Mouse (Mus musculus) MEL (cell line): ENCODE data around the gene Pecam1. TPM values are rescaled to one million over a fixed set of nuclear protein-coding genes. Genes with fewer than 3 reads are reported as not detected.

Experiments used
- DNase-seq: peaks from one replicate; pipeline ENCODE4 v3.0.0; 2011; ENCODE audit warnings: low read depth, low spot score
- H3K27ac ChIP-seq: 2 replicates; pipeline ENCODE4 v1.5.1; 2012; ENCODE audit warnings: low read depth, mild to moderate bottlenecking, control low read depth, low read length, moderate library complexity; ENCODE audit not compliant: control insufficient read depth
- H3K27me3 ChIP-seq, 2 experiments: fragments of 150-350 bp in 1 of 2; sonication (generic) in 1 of 2; 2 replicates each; pipeline ENCODE4 v1.6.1; 2012; ENCODE audit warnings: low read length in 2 of 2, mild to moderate bottlenecking in 2 of 2, improper control_type of control experiment in 1 of 2, moderate library complexity in 1 of 2; ENCODE audit not compliant: insufficient read depth in 2 of 2, control insufficient read depth in 1 of 2
- H3K36me3 ChIP-seq, 2 experiments: 2 replicates each; pipeline ENCODE4 v1.6.1; 2012 to 2014; ENCODE audit warnings: low read length in 2 of 2, improper control_type of control experiment in 1 of 2, inconsistent platforms in 1 of 2, mild to moderate bottlenecking in 1 of 2; ENCODE audit not compliant: insufficient read depth in 2 of 2, control insufficient read depth in 1 of 2
- H3K4me1 ChIP-seq, 2 experiments: fragments of 150-350 bp in 1 of 2; sonication (generic) in 1 of 2; 2 replicates each; pipeline ENCODE4 v1.6.1; 2012; ENCODE audit warnings: low read length in 2 of 2, improper control_type of control experiment in 1 of 2, mild to moderate bottlenecking in 1 of 2; ENCODE audit not compliant: insufficient read depth in 2 of 2, control insufficient read depth in 1 of 2
- H3K4me3 ChIP-seq, 2 experiments: fragments of 150-350 bp in 1 of 2; sonication (generic) in 1 of 2; 2 replicates each; pipeline ENCODE4 v1.5.1; 2012; ENCODE audit warnings: low read depth in 2 of 2, low read length in 2 of 2, mild to moderate bottlenecking in 2 of 2, moderate library complexity in 2 of 2, control low read depth in 1 of 2, improper control_type of control experiment in 1 of 2; ENCODE audit not compliant: control insufficient read depth in 1 of 2, insufficient read depth in 1 of 2
- H3K79me2 ChIP-seq: 2 replicates; pipeline ENCODE4 v1.6.1; 2012; ENCODE audit warnings: mild to moderate bottlenecking, low read length, moderate library complexity; ENCODE audit not compliant: control insufficient read depth, poor library complexity, insufficient read depth
- H3K9ac ChIP-seq: 2 replicates; pipeline ENCODE4 v1.6.1; 2012; ENCODE audit warnings: low read depth, mild to moderate bottlenecking, control low read depth, low read length, moderate library complexity; ENCODE audit not compliant: control insufficient read depth, poor library complexity, severe bottlenecking
- H3K9me3 ChIP-seq: fragments of 150-350 bp; sonication (generic); replicated peaks from 2 replicates; pipeline ENCODE4 v1.6.1; 2012; ENCODE audit warnings: mild to moderate bottlenecking, low read length, improper control_type of control experiment, moderate library complexity; ENCODE audit not compliant: insufficient read depth
- BHLHE40 ChIP-seq: IDR thresholded peaks from 2 replicates; pipeline ENCODE4 v1.6.1; 2012; ENCODE audit warnings: low read depth, mild to moderate bottlenecking, inconsistent platforms, low read length, improper control_type of control experiment, borderline replicate concordance
- CHD1 ChIP-seq: IDR thresholded peaks from 2 replicates; pipeline ENCODE4 v1.6.1; 2012; ENCODE audit warnings: low read depth, mild to moderate bottlenecking, inconsistent platforms, low read length, improper control_type of control experiment
- CHD2 ChIP-seq: IDR thresholded peaks from 2 replicates; pipeline ENCODE4 v1.6.1; 2011; ENCODE audit warnings: low read length, improper control_type of control experiment
- CTCF ChIP-seq, 3 experiments: IDR thresholded peaks in 2 of 3; conservative IDR thresholded peaks in 1 of 3; 2 replicates each; pipeline ENCODE4 v1.5.1; 2011 to 2012; ENCODE audit warnings: low read length in 3 of 3, low read depth in 2 of 3, mild to moderate bottlenecking in 2 of 3, improper control_type of control experiment in 1 of 3, inconsistent platforms in 1 of 3, mixed read lengths in 1 of 3, moderate library complexity in 1 of 3; ENCODE audit not compliant: control insufficient read depth in 1 of 3, insufficient read depth in 1 of 3, poor library complexity in 1 of 3, severe bottlenecking in 1 of 3
- E2F4 ChIP-seq: IDR thresholded peaks from 2 replicates; pipeline ENCODE4 v1.6.1; 2011; ENCODE audit warnings: low read depth, low read length, improper control_type of control experiment, borderline replicate concordance
- ETS1 ChIP-seq: IDR thresholded peaks from 2 replicates; pipeline ENCODE4 v1.6.1; 2012; ENCODE audit warnings: low read depth, mild to moderate bottlenecking, inconsistent platforms, low read length, improper control_type of control experiment, moderate library complexity
- GATA1 ChIP-seq: IDR thresholded peaks from 2 replicates; pipeline ENCODE4 v1.6.1; 2011; ENCODE audit warnings: low read depth, low read length, improper control_type of control experiment
- HCFC1 ChIP-seq: IDR thresholded peaks from 2 replicates; pipeline ENCODE4 v1.6.1; 2012; ENCODE audit warnings: low read depth, mild to moderate bottlenecking, inconsistent platforms, low read length, improper control_type of control experiment, moderate library complexity
- MAFK ChIP-seq: IDR thresholded peaks from 2 replicates; pipeline ENCODE4 v1.6.1; 2011; ENCODE audit warnings: low read depth, mild to moderate bottlenecking, low read length, improper control_type of control experiment, borderline replicate concordance
- MXI1 ChIP-seq: IDR thresholded peaks from 2 replicates; pipeline ENCODE4 v1.6.1; 2011; ENCODE audit warnings: mild to moderate bottlenecking, low read depth, low read length, improper control_type of control experiment
- MYB ChIP-seq: IDR thresholded peaks from 2 replicates; pipeline ENCODE4 v1.6.1; 2011; ENCODE audit warnings: mild to moderate bottlenecking, low read depth, low read length, improper control_type of control experiment
- NRF1 ChIP-seq: IDR thresholded peaks from 2 replicates; pipeline ENCODE4 v1.6.1; 2014; ENCODE audit warnings: low read depth, mild to moderate bottlenecking, inconsistent platforms, low read length, improper control_type of control experiment, moderate library complexity; ENCODE audit not compliant: poor library complexity, insufficient read depth, severe bottlenecking
- POLR2A ChIP-seq, 2 experiments: IDR thresholded peaks; 2 replicates each; pipeline ENCODE4 v1.6.1; 2011 to 2012; ENCODE audit warnings: low read length in 2 of 2, mild to moderate bottlenecking in 2 of 2, control low read depth in 1 of 2, improper control_type of control experiment in 1 of 2, low read depth in 1 of 2, moderate library complexity in 1 of 2; ENCODE audit not compliant: control insufficient read depth in 1 of 2, insufficient read depth in 1 of 2, poor library complexity in 1 of 2
- POLR2AphosphoS2 ChIP-seq: IDR thresholded peaks from 2 replicates; pipeline ENCODE4 v1.6.1; 2011; ENCODE audit warnings: low read length, improper control_type of control experiment
- POLR2AphosphoS5 ChIP-seq: IDR thresholded peaks from 2 replicates; pipeline ENCODE4 v1.6.1; 2012; ENCODE audit warnings: low read depth, borderline replicate concordance, mild to moderate bottlenecking, inconsistent platforms, low read length, moderate library complexity, mixed read lengths
- RAD21 ChIP-seq: IDR thresholded peaks from 2 replicates; pipeline ENCODE4 v1.6.1; 2011; ENCODE audit warnings: mild to moderate bottlenecking, low read depth, low read length, improper control_type of control experiment
- SIN3A ChIP-seq: IDR thresholded peaks from 2 replicates; pipeline ENCODE4 v1.6.1; 2012; ENCODE audit warnings: low read length, improper control_type of control experiment, inconsistent platforms
- TAL1 ChIP-seq: IDR thresholded peaks from 2 replicates; pipeline ENCODE4 v1.6.1; 2012; ENCODE audit warnings: mild to moderate bottlenecking, inconsistent platforms, low read length, moderate library complexity, mixed read lengths
- TBP ChIP-seq: IDR thresholded peaks from 2 replicates; pipeline ENCODE4 v1.8.0; 2011; ENCODE audit warnings: low read depth, low read length, improper control_type of control experiment
- TCF12 ChIP-seq: IDR thresholded peaks from 2 replicates; pipeline ENCODE4 v1.6.1; 2014; ENCODE audit warnings: low read depth, mild to moderate bottlenecking, inconsistent platforms, low read length, improper control_type of control experiment, moderate library complexity
- USF1 ChIP-seq: IDR thresholded peaks from 2 replicates; pipeline ENCODE4 v1.6.1; 2014; ENCODE audit warnings: low read depth, mild to moderate bottlenecking, inconsistent platforms, low read length, improper control_type of control experiment, moderate library complexity
- ZKSCAN1 ChIP-seq: IDR thresholded peaks from 2 replicates; pipeline ENCODE4 v1.6.1; 2012; ENCODE audit warnings: low read depth, mild to moderate bottlenecking, inconsistent platforms, low read length, improper control_type of control experiment, moderate library complexity
- ZMIZ1 ChIP-seq: IDR thresholded peaks from 2 replicates; pipeline ENCODE4 v1.6.1; 2012; ENCODE audit warnings: low read depth, mild to moderate bottlenecking, inconsistent platforms, low read length, improper control_type of control experiment, moderate library complexity
- polyA plus RNA-seq, 2 experiments: library from polyadenylated mRNA; stranded (reverse) in 1 of 2; unstranded in 1 of 2; fragments of >175 nt in 1 of 2; fragments of >200 nt in 1 of 2; gene quantifications; 2 replicates each; pipeline versions ENCODE4 v1.2.1 to v1.2.4; 2012; ENCODE audit warnings: low replicate concordance in 2 of 2, low read depth in 1 of 2; ENCODE audit not compliant: insufficient read length in 2 of 2, insufficient read depth in 1 of 2, missing spikeins in 1 of 2
- total RNA-seq: library from RNA; depleted of rRNA; stranded (reverse); fragments of 300-350 nt; gene quantifications from 2 replicates; pipeline ENCODE4 v1.2.3, GENCODE M21; 2012

The Pecam1 gene
- total and polyA plus RNA-seq, 3 experiments = 0.12 to 0.14 TPM; not detected in 1

- Histone ChIP-seq H3K4me1 (peaks cover 3 to 13% of the 10 kb centered on the region in 2 experiments), H3K9ac (no peak overlapping the region), H3K27ac (peak overlapping the region; percentile 5; the same call in 1 of the 2 replicates), H3K79me2 (peaks cover 32% of the 10 kb centered on the region), H3K27me3 (no peaks in the 10 kb centered on the region), H3K36me3 (peaks cover 53 to 54% of the 10 kb centered on the region in 2 experiments), H3K9me3 (no peaks in the 10 kb centered on the region), H3K4me3 (no peak overlapping the region)
- DNase-seq = no peak
- TF ChIP-seq CHD1 (peak; percentile 53; the same call in 1 of the 2 replicates), SIN3A (peak; percentile 46; the same call in 1 of the 2 replicates), POLR2AphosphoS2 (0 out of 2 replicates have a peak, but pooled peaks have one; percentile 54), TAL1 (no peak), ZMIZ1 (peak; percentile 33)
These were observed 30.3 kb upstream of the Pecam1 start for GRCm38 (mm10) chr11:106780590-106781220.

- Histone ChIP-seq H3K4me1 (peaks cover 3 to 7% of the 10 kb centered on the region in 2 experiments; a peak in 3 of 4 replicates), H3K9ac (no peak overlapping the region; the same call in 1 of the 2 replicates), H3K9me3 (no peaks in the 10 kb centered on the region), H3K27ac (peak overlapping the region; percentile 74; the same call in 1 of the 2 replicates), H3K79me2 (peaks cover 25% of the 10 kb centered on the region), H3K27me3 (no peaks in the 10 kb centered on the region), H3K36me3 (peaks cover 47 to 48% of the 10 kb centered on the region in 2 experiments), H3K4me3 (no peak overlapping the region)
- TF ChIP-seq MYB = no peak
- peak; percentile 78; the same call in 1 of the 2 replicates for TF ChIP-seq CHD1
- no peak for TF ChIP-seq ZMIZ1
- TF ChIP-seq TCF12 = no peak
- TF ChIP-seq CHD2 = no peak
- no peak for TF ChIP-seq GATA1
- no peak for TF ChIP-seq ETS1
- DNase-seq = no peak
These were observed 29.6 kb upstream of the Pecam1 start for GRCm38 (mm10) chr11:106780089-106780425.

- Histone ChIP-seq H3K4me1 (peaks cover 3 to 7% of the 10 kb centered on the region in 2 experiments; a peak in 3 of 4 replicates), H3K36me3 (peaks cover 42 to 43% of the 10 kb centered on the region in 2 experiments), H3K9ac (peak within 1 kb of the TSS; percentile 92), H3K4me3 (peak within 1 kb of the TSS; percentile 70 to 75), H3K27me3 (no peaks in the 10 kb centered on the region), H3K27ac (peak within 1 kb of the TSS; percentile 82), H3K9me3 (no peaks in the 10 kb centered on the region), H3K79me2 (peaks cover 25% of the 10 kb centered on the region)
- peak; percentile 99 for DNase-seq
- no peak for TF ChIP-seq E2F4
- peak; percentile 93 for TF ChIP-seq POLR2AphosphoS5
- peak; percentile 27; the same call in 1 of the 2 replicates for TF ChIP-seq BHLHE40
- peak; percentile 64; the same call in 1 of the 2 replicates for TF ChIP-seq CHD2
- no peak; a peak in 1 of 6 replicates for TF ChIP-seq CTCF (IDR thresholded peaks at IDR 0.05 in 2 of 3, conservative IDR thresholded peaks at IDR 0.05 in 1 of 3; ENCODE audit: control insufficient read depth in 1 of 3, insufficient read depth in 1 of 3, low read depth in 2 of 3, low read length in 3 of 3, poor library complexity in 1 of 3, severe bottlenecking in 1 of 3)
- TF ChIP-seq ZKSCAN1 = peak; percentile 82
- peak; percentile 24; the same call in 1 of the 2 replicates for TF ChIP-seq USF1
- TF ChIP-seq SIN3A = peak; percentile 95
- TF ChIP-seq RAD21 = no peak
- peak; percentile 84 for TF ChIP-seq TBP
- peak; percentile 73 for TF ChIP-seq MXI1
- peak; percentile 75 for TF ChIP-seq ETS1
- TF ChIP-seq HCFC1 = peak; percentile 86
- 0 out of 2 replicates have a peak, but pooled peaks have one; percentile 37 for TF ChIP-seq NRF1
- TF ChIP-seq POLR2A (IDR thresholded peaks at IDR 0.05; ENCODE audit: control insufficient read depth in 1 of 2, insufficient read depth in 1 of 2, low read depth in 1 of 2, low read length in 2 of 2, poor library complexity in 1 of 2) = peak; percentile 97 to 98
- peak; percentile 20; the same call in 1 of the 2 replicates for TF ChIP-seq MAFK
These were observed 29.1 kb upstream of the Pecam1 start, which contains the start of gene Polg2 for GRCm38 (mm10) chr11:106779388-106780088. Gene Polg2 (minus strand): TSS chr11:106779537.
